Mouse (Mus musculus) adrenal gland, postnatal 14 days (tissue): ENCODE measurements around the gene Per1. TPM values are rescaled to one million over a fixed set of nuclear protein-coding genes. Genes with fewer than 3 reads are reported as not detected.

Source experiments
- DNase-seq: peaks from one replicate; pipeline ENCODE4 v3.0.0; 2021; ENCODE audit warnings: mixed read lengths
- total RNA-seq: library from RNA; stranded (reverse); gene quantifications from 2 replicates; pipeline ENCODE4 v1.2.3, GENCODE M21; 2021

Per1 gene
- total RNA-seq, 1 experiment from 2014 or later: 116 TPM

- DNase-seq: peak; percentile 83
Measured at GRCm38 (mm10) chr11:69133923-69134621, 39.1 kb downstream of the Per1 start.

- no peak for DNase-seq
Measured at GRCm38 (mm10) chr11:69134622-69134968, 39.6 kb downstream of the Per1 start.

GRCm38 (mm10) chr11:69135361-69135760 lies 40.3 kb downstream of the Per1 start:
- DNase-seq: no peak

GRCm38 (mm10) chr11:69147546-69147945 lies 52.5 kb downstream of the Per1 start:
- peak; percentile 28 for DNase-seq

- peak; percentile 32 for DNase-seq
Measured at GRCm38 (mm10) chr11:69148451-69148960, 53.5 kb downstream of the Per1 start.

GRCm38 (mm10) chr11:69149728-69150127 lies 54.7 kb downstream of the Per1 start:
- DNase-seq: no peak

- DNase-seq: peak; percentile 84
Measured at GRCm38 (mm10) chr11:69150444-69150843, 55.4 kb downstream of the Per1 start.

GRCm38 (mm10) chr11:69151004-69151403 lies 56.0 kb downstream of the Per1 start:
- no peak for DNase-seq

- no peak for DNase-seq
Measured at GRCm38 (mm10) chr11:69153831-69154230, 58.8 kb downstream of the Per1 start.

- DNase-seq: no peak
Measured at GRCm38 (mm10) chr11:69155351-69155750, 60.3 kb downstream of the Per1 start.

GRCm38 (mm10) chr11:69156800-69157199 lies 61.8 kb downstream of the Per1 start, which contains the start of gene Alox12b:
Gene Alox12b, plus strand, starts transcription at chr11:69156989.
- peak; percentile 28 for DNase-seq

Other genes with a start within 250 kb of the Per1 start
- gene Ndel1, start 223.4 kb upstream of the Per1 start, total RNA-seq: 67.1 and 73.2 TPM in 2 replicates
- gene Rnf222, start 206.7 kb upstream of the Per1 start, total RNA-seq: 0.15 TPM in 1 of 2 replicates, not detected in the other
- gene Rpl26, start 193.6 kb upstream of the Per1 start, total RNA-seq: 1,094 and 1,263 TPM in 2 replicates
- 0.30 and 0.45 TPM in 2 replicates for gene Odf4, start 168.1 kb upstream of the Per1 start, total RNA-seq
- 28.7 and 31.9 TPM in 2 replicates for gene Arhgef15, start 137.7 kb upstream of the Per1 start, total RNA-seq
- 54.6 and 55.8 TPM in 2 replicates for gene Slc25a35, start 127.1 kb upstream of the Per1 start, total RNA-seq
- 16.3 and 24.8 TPM in 2 replicates for gene Rangrf, start 120.0 kb upstream of the Per1 start, total RNA-seq
- 28.1 and 29.0 TPM in 2 replicates for gene Pfas, start 86.8 kb upstream of the Per1 start, total RNA-seq
- 24.2 and 27.9 TPM in 2 replicates for gene Ctc1, start 79.3 kb upstream of the Per1 start, total RNA-seq
- gene Aurkb, start 49.6 kb upstream of the Per1 start, total RNA-seq: 17.1 and 18.8 TPM in 2 replicates
- gene Borcs6, start 35.5 kb upstream of the Per1 start, total RNA-seq: 19.2 and 20.6 TPM in 2 replicates
- gene Tmem107, start 24.4 kb upstream of the Per1 start, total RNA-seq: 12.0 and 12.3 TPM in 2 replicates
- gene Vamp2, start 6.7 kb upstream of the Per1 start, total RNA-seq: 111 and 139 TPM in 2 replicates
- gene Hes7, start 25.2 kb downstream of the Per1 start, total RNA-seq: 0.37 TPM in 1 of 2 replicates, not detected in the other
- 0.38 and 0.41 TPM in 2 replicates for gene 9130213A22Rik, start 27.4 kb downstream of the Per1 start, total RNA-seq
- 1.2 and 1.6 TPM in 2 replicates for gene Aloxe3, start 30.7 kb downstream of the Per1 start, total RNA-seq
- not detected in 2 replicates for gene Alox12b, start 61.8 kb downstream of the Per1 start, total RNA-seq
- 0.19 TPM in 1 of 2 replicates, not detected in the other for gene Alox8, start 102.6 kb downstream of the Per1 start, total RNA-seq
- gene Gucy2e, start 141.8 kb downstream of the Per1 start, total RNA-seq: not detected in 2 replicates
- 9.0 and 10.7 TPM in 2 replicates for gene Cntrob, start 228.6 kb downstream of the Per1 start, total RNA-seq
- 82.9 and 83.2 TPM in 2 replicates for gene Trappc1, start 228.8 kb downstream of the Per1 start, total RNA-seq
- gene Kcnab3, start 231.0 kb downstream of the Per1 start, total RNA-seq: 6.6 and 6.9 TPM in 2 replicates
- 4.1 and 5.4 TPM in 2 replicates for gene Rnf227, start 245.2 kb downstream of the Per1 start, total RNA-seq